Mouse (Mus musculus) stomach, embryonic 16.5 days (tissue): ENCODE data around the gene Ptpn20. TPM values are rescaled to one million over a fixed set of nuclear protein-coding genes. Genes with fewer than 3 reads are reported as not detected.

Experiments used
- ATAC-seq: fragments of 200-750 bp; cut with Nextera tagmentation; 2 replicates; pipeline ENCODE4 v1.8.0; 2017; ENCODE audit warnings: moderate number of reproducible peaks, moderate TSS enrichment; ENCODE audit not compliant: insufficient read depth, low FRiP score
- H3K27ac ChIP-seq: fragments of 300-500 bp; sonication (generic); 2 replicates; pipeline ENCODE4 v1.5.1; 2014; ENCODE audit warnings: low read length
- H3K27me3 ChIP-seq: fragments of 300-500 bp; sonication (generic); 2 replicates; pipeline ENCODE4 v1.6.1; 2014; ENCODE audit warnings: low read length, control low read depth, mixed read lengths; ENCODE audit not compliant: control insufficient read depth, insufficient read depth
- H3K36me3 ChIP-seq: fragments of 300-500 bp; sonication (generic); 2 replicates; pipeline ENCODE4 v1.6.1; 2014; ENCODE audit warnings: low read length; ENCODE audit not compliant: control insufficient read depth, insufficient read depth
- H3K4me1 ChIP-seq: fragments of 300-500 bp; sonication (generic); 2 replicates; pipeline ENCODE4 v1.6.1; 2014; ENCODE audit warnings: low read length, control low read depth, mixed read lengths; ENCODE audit not compliant: control insufficient read depth, insufficient read depth
- H3K4me2 ChIP-seq: fragments of 300-500 bp; sonication (generic); 2 replicates; pipeline ENCODE4 v1.6.1; 2014; ENCODE audit warnings: low read depth, low read length, mixed read lengths
- H3K4me3 ChIP-seq: fragments of 300-500 bp; sonication (generic); replicated peaks from 2 replicates; pipeline ENCODE4 v1.5.1; 2014; ENCODE audit warnings: mild to moderate bottlenecking, low read length
- H3K9ac ChIP-seq: fragments of 300-500 bp; sonication (generic); 2 replicates; pipeline ENCODE4 v1.6.1; 2014; ENCODE audit warnings: low read length
- H3K9me3 ChIP-seq: fragments of 300-500 bp; sonication (generic); replicated peaks from 2 replicates; pipeline ENCODE4 v1.6.1; 2016; ENCODE audit warnings: low read length, control low read depth; ENCODE audit not compliant: control insufficient read depth
- WGBS: fragments of 180-500 bp; shearing (Covaris S2); extraction: QIAGEN DNeasy Blood & Tissue Kit; methylation state at CpG from one replicate; pipeline ENCODE4 v1.1.7; 2014; 5-methylcytosine and 5-hydroxymethylcytosine counted together
- polyA plus RNA-seq: library from polyadenylated mRNA; unstranded; fragments of >200 nt; fragmentation: Nextera tagmentation; extraction: Ambion mirVana; gene quantifications from 2 replicates; pipeline ENCODE4 v1.2.1, GENCODE M21; 2015

The Ptpn20 gene
- 0.08 and 0.09 TPM in 2 replicates for polyA plus RNA-seq

GRCm38 (mm10) chr14:33588951-33589350 is at the start of gene Ptpn20:
Gene Ptpn20, plus strand, starts transcription at chr14:33589207.
- no peaks in the 10 kb centered on the region for H3K27me3 ChIP-seq
- WGBS = 58% methylated on average over 14 of the region's 14 CpGs
- ATAC-seq = no peak; the same call in 1 of the 2 replicates

DNA sequence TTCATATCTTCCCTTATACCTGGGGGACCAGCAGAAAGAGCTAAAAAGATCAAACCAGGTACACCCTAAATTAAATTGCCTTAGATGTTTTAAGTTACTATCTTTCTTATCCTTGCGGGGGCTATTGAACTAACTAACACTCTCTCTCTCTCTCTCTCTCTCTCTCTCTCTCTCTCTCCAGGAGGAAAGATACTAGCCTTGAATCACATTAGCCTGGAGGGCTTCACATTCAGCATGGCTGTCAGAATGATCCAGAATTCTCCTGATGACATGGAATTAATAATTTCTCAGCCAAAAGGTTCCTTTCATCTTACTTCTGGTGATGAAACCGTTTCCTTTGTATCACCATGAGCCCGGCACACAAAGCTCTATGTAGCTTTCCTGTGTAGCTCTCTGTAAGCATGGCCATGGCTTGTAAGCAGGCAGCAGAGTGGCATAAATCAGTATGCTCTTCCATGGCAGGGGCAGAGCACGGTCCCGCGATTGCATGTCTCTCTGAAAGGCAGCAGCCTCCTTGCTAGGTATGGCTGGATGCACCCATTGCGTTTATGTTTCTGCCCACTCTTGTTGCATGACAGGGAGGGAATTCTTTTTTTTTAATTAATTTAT is 49.3 kb upstream of the Ptpn20 start:
- Histone ChIP-seq H3K4me2 (no peak overlapping the region), H3K27me3 (no peaks in the 10 kb centered on the region), H3K9ac (no peak overlapping the region), H3K9me3 (no peaks in the 10 kb centered on the region), H3K27ac (no peak overlapping the region), H3K36me3 (no peaks in the 10 kb centered on the region), H3K4me1 (no peaks in the 10 kb centered on the region), H3K4me3 (no peak overlapping the region)
- WGBS = 82% methylated on average over 7 of the region's 7 CpGs
- no peak for ATAC-seq

More at GRCm38 (mm10) chr14:33588951-33589350, at the start of gene Ptpn20:
- no peaks in the 10 kb centered on the region for H3K4me1 ChIP-seq
- no peaks in the 10 kb centered on the region for H3K36me3 ChIP-seq
- no peak within 1 kb of the TSS for H3K9ac ChIP-seq
- H3K4me3 ChIP-seq = no peak within 1 kb of the TSS
- H3K4me2 ChIP-seq = no peak within 1 kb of the TSS
- no peaks in the 10 kb centered on the region for H3K9me3 ChIP-seq
- H3K27ac ChIP-seq = no peak within 1 kb of the TSS

- no peaks in the 10 kb centered on the region for H3K4me1 ChIP-seq
- no peak overlapping the region for H3K9ac ChIP-seq
- no peak overlapping the region for H3K4me2 ChIP-seq
- H3K27me3 ChIP-seq = no peaks in the 10 kb centered on the region
- no peak overlapping the region for H3K4me3 ChIP-seq
- no peaks in the 10 kb centered on the region for H3K36me3 ChIP-seq
- 76% methylated on average over 8 of the region's 8 CpGs for WGBS
- ATAC-seq = no peak
- no peak overlapping the region for H3K27ac ChIP-seq
- no peaks in the 10 kb centered on the region for H3K9me3 ChIP-seq
Observed at GRCm38 (mm10) chr14:33545565-33546143, 43.4 kb upstream of the Ptpn20 start.

- Histone ChIP-seq H3K4me3 (no peak overlapping the region), H3K27ac (no peak overlapping the region), H3K4me1 (no peaks in the 10 kb centered on the region), H3K36me3 (no peaks in the 10 kb centered on the region), H3K9me3 (no peaks in the 10 kb centered on the region), H3K9ac (no peak overlapping the region), H3K27me3 (no peaks in the 10 kb centered on the region), H3K4me2 (no peak overlapping the region)
- no peak for ATAC-seq
- 59% methylated on average over 3 of the region's 3 CpGs for WGBS
Observed at GRCm38 (mm10) chr14:33548650-33549049, 40.4 kb upstream of the Ptpn20 start.

DNA sequence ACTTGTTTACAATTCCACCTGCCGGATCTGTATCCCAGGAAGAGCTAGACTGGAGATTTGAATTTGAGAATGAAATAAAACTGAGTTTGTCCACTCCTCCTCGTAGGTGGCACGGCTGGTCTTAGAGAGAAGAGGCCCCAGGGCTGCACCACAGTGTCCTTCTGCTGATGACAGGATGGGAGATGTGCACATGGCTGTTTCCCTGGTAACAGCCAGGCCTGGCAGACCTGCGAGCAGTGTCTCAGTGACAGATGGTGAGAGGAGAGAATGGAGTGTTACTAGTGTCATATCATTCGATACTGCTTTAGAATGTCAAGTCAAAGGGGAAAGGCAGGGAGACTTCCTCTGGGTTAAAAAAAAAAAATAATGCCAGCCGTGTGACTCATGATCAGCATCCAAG is 39.2 kb upstream of the Ptpn20 start:
- Histone ChIP-seq H3K27ac (no peak overlapping the region), H3K4me2 (no peak overlapping the region), H3K4me1 (no peaks in the 10 kb centered on the region), H3K9me3 (no peaks in the 10 kb centered on the region), H3K27me3 (no peaks in the 10 kb centered on the region), H3K4me3 (no peak overlapping the region), H3K36me3 (no peaks in the 10 kb centered on the region), H3K9ac (no peak overlapping the region)
- WGBS = 53% methylated on average over 6 of the region's 6 CpGs
- no peak for ATAC-seq

GRCm38 (mm10) chr14:33570737-33571136 is 18.3 kb upstream of the Ptpn20 start:
- Histone ChIP-seq H3K27ac (no peak overlapping the region), H3K4me1 (no peaks in the 10 kb centered on the region), H3K36me3 (no peaks in the 10 kb centered on the region), H3K9ac (no peak overlapping the region), H3K27me3 (no peaks in the 10 kb centered on the region), H3K4me2 (no peak overlapping the region), H3K4me3 (no peak overlapping the region), H3K9me3 (no peaks in the 10 kb centered on the region)
- 36% methylated on average over 6 of the region's 6 CpGs for WGBS
- no peak for ATAC-seq

DNA sequence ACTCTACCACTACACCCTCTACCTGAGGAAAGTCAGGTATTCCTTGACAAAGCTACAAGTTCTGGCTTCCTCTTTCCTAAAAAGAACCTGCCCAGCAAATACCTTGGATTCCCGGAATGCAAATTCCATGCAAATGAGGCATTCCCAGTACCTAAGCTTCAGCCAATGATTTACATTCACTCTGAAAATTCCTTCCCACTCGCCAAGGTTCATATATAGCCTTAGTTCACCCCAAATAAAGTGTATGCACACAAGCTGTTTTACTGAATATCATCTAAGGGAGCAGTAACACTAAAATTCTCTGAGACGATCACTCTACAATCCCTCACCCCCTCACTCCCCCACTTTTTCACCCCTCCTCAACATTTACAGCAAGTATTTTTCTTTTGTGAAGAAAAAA is 15.4 kb upstream of the Ptpn20 start:
- ATAC-seq = no peak
- Histone ChIP-seq H3K27me3 (no peaks in the 10 kb centered on the region), H3K4me3 (no peak overlapping the region), H3K9me3 (no peaks in the 10 kb centered on the region), H3K4me2 (no peak overlapping the region), H3K27ac (no peak overlapping the region), H3K4me1 (no peaks in the 10 kb centered on the region), H3K36me3 (no peaks in the 10 kb centered on the region), H3K9ac (no peak overlapping the region)
- 72% methylated on average over 3 of the region's 3 CpGs for WGBS

DNA sequence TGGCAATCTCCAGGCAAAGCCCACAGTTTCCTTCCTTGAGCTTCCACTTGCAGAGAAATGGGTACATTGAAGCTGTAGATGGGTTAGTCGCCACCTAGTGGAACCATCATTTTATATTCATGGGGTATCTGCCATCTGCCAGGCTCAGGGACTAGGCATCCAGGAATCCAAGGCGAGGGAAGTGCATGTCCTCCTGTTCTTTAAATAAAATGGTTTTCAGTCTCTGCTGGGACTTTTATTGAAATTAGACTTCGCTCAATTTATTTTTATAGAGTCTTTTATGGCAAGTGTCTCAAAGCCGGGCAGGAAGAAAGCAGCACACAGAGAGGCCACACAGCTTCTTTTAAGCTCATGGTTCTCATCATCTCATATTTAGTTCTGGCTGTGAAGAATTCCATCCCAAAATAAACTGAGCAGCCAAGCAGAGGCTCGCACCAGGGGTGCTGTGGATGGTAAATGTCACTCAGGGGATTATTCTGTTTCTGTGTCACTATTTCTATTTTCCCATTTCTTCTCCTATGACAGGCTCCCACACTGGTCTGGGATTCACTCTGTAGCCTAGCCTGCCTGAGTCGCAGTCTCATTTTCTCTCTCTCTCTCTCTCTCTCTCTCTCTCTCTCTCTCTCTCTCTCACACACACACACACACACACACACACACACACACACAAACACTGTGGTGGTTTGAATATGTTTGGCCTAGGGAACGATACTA is 9.1 kb upstream of the Ptpn20 start:
- H3K4me1 ChIP-seq = no peaks in the 10 kb centered on the region
- H3K9me3 ChIP-seq = no peaks in the 10 kb centered on the region
- no peaks in the 10 kb centered on the region for H3K27me3 ChIP-seq
- no peak overlapping the region for H3K9ac ChIP-seq
- ATAC-seq = no peak
- no peak overlapping the region for H3K4me3 ChIP-seq
- WGBS = 63% methylated on average over 7 of the region's 7 CpGs
- no peak overlapping the region for H3K4me2 ChIP-seq
- no peak overlapping the region for H3K27ac ChIP-seq
- no peaks in the 10 kb centered on the region for H3K36me3 ChIP-seq

- 81% methylated on average over 9 of the region's 9 CpGs for WGBS
Observed at GRCm38 (mm10) chr14:33598376-33599130, 9.5 kb downstream of the Ptpn20 start.

More at GRCm38 (mm10) chr14:33598376-33599130, 9.5 kb downstream of the Ptpn20 start:
- Histone ChIP-seq H3K9me3 (no peaks in the 10 kb centered on the region), H3K36me3 (no peaks in the 10 kb centered on the region), H3K27me3 (no peaks in the 10 kb centered on the region), H3K27ac (no peak overlapping the region), H3K9ac (no peak overlapping the region), H3K4me2 (no peak overlapping the region), H3K4me1 (no peaks in the 10 kb centered on the region), H3K4me3 (no peak overlapping the region)
- ATAC-seq = no peak
